Mouse (Mus musculus) midbrain, embryonic 16.5 days (tissue): ENCODE data around the gene Aldh9a1. TPM values are rescaled to one million over a fixed set of nuclear protein-coding genes. Genes with fewer than 3 reads are reported as not detected.

Source experiments
- ATAC-seq: fragments of 200-750 bp; cut with Nextera tagmentation; 2 replicates; pipeline ENCODE4 v1.8.0; 2017; ENCODE audit warnings: moderate TSS enrichment
- H3K27ac ChIP-seq: fragments of 300-500 bp; sonication (generic); 2 replicates; pipeline ENCODE4 v1.5.1; 2014; ENCODE audit warnings: mild to moderate bottlenecking, low read length, mixed read lengths
- H3K27me3 ChIP-seq: fragments of 300-500 bp; sonication (generic); 2 replicates; pipeline ENCODE4 v1.6.1; 2014; ENCODE audit warnings: low read depth, low read length, mixed read lengths; ENCODE audit not compliant: control insufficient read depth, insufficient read depth
- H3K36me3 ChIP-seq: fragments of 300-500 bp; sonication (generic); 2 replicates; pipeline ENCODE4 v1.6.1; 2014; ENCODE audit warnings: mild to moderate bottlenecking, low read length, moderate library complexity, mixed read lengths; ENCODE audit not compliant: control insufficient read depth, insufficient read depth
- H3K4me1 ChIP-seq: fragments of 300-500 bp; sonication (generic); 2 replicates; pipeline ENCODE4 v1.6.1; 2014; ENCODE audit warnings: mild to moderate bottlenecking, low read length, mixed read lengths; ENCODE audit not compliant: control insufficient read depth, insufficient read depth
- H3K4me2 ChIP-seq: fragments of 300-500 bp; sonication (generic); 2 replicates; pipeline ENCODE4 v1.6.1; 2014; ENCODE audit warnings: mild to moderate bottlenecking, low read length, mixed read lengths
- H3K4me3 ChIP-seq: fragments of 300-500 bp; sonication (generic); 2 replicates; pipeline ENCODE4 v1.5.1; 2014; ENCODE audit warnings: low read depth, mild to moderate bottlenecking, low read length, moderate library complexity, mixed read lengths
- H3K9ac ChIP-seq: fragments of 300-500 bp; sonication (generic); 2 replicates; pipeline ENCODE4 v1.6.1; 2014; ENCODE audit warnings: low read depth, low read length, mixed read lengths
- H3K9me3 ChIP-seq: fragments of 300-500 bp; sonication (generic); replicated peaks from 2 replicates; pipeline ENCODE4 v1.6.1; 2014; ENCODE audit warnings: mild to moderate bottlenecking, low read length, mixed read lengths; ENCODE audit not compliant: control insufficient read depth, poor library complexity, severe bottlenecking
- WGBS: fragments of 180-500 bp; shearing (Covaris S2); extraction: QIAGEN DNeasy Blood & Tissue Kit; methylation state at CpG from one replicate; pipeline ENCODE4 v1.1.7; 2014; 5-methylcytosine and 5-hydroxymethylcytosine counted together
- polyA plus RNA-seq: library from polyadenylated mRNA; unstranded; fragments of >200 nt; fragmentation: Nextera tagmentation; extraction: Ambion mirVana; gene quantifications from 2 replicates; pipeline ENCODE4 v1.2.1, GENCODE M21; 2015

Aldh9a1 gene
- 35.9 and 38.3 TPM in 2 replicates for polyA plus RNA-seq

DNA sequence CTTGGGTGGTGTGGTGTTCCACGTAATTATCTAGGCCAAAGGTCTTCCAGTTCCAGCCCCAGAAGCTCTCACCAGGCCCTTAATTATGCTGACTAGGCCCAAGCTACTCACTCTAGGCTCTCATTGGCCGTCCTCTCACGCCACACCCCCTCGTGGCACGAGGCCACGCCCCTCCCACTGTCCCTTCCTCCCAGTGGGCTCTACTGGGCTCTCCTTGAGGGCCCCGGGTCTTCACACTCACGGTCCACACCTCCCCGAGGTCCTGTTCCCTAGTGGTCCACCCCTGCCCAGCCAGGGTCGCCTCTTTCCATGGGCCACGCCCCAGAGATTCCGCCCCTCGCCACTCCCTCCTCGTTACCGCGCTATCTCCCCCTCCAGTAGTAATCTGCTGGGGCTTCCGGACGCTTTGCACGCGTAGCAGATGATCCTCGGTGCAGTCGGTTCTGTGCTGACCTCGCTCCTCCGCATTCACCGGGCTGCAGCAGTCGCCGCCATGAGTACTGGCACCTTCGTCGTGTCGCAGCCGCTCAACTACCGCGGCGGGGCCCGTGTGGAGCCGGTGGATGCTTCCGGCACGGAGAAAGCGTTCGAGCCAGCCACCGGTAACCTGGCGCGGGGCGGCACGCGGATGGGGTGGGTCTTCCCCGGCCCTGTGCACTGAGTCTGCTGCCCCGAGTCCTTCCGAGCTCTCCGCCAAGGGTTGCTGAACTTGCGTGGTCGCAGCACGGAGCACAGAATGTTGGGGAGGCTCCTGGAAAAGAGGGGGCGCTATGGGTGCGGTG is at the start of gene Aldh9a1:
TSS of gene Aldh9a1 (plus strand) at position 177 of the 782 bp plus-strand sequence.
- peak; percentile 98 for ATAC-seq
- Histone ChIP-seq H3K36me3 (peaks cover 4% of the 10 kb centered on the region; the same call in 1 of the 2 replicates), H3K4me2 (peak within 1 kb of the TSS; percentile 80), H3K9ac (peak within 1 kb of the TSS; percentile 90), H3K9me3 (no peaks in the 10 kb centered on the region), H3K4me3 (peak within 1 kb of the TSS; percentile 58), H3K27ac (peak within 1 kb of the TSS; percentile 88), H3K4me1 (peaks cover 5% of the 10 kb centered on the region; the same call in 1 of the 2 replicates), H3K27me3 (no peaks in the 10 kb centered on the region)
- WGBS = under 1% methylated on average over 55 of the region's 55 CpGs

DNA sequence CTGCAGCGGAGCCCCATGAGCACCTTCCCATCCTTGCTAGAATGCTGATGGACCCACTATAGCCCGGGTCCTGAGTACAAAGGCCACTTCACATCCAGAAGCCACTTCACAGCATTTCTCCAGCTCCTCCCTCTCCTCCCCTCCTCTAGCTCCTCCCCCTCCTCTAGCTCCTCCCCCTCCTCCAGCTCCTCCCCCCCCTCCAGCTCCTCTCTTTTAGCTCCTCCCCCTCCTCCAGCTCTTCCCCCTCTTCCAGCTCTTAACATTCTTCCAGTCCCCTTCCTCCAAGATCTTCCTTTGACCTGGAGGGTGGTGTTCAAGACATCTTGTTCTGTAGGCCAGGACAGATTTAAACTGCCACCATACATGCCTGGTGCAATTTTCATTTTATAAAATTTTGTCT is 49.7 kb upstream of the Aldh9a1 start:
- Histone ChIP-seq H3K27me3 (no peaks in the 10 kb centered on the region), H3K4me3 (no peak overlapping the region), H3K4me1 (no peaks in the 10 kb centered on the region), H3K4me2 (no peak overlapping the region), H3K9me3 (no peaks in the 10 kb centered on the region), H3K27ac (no peak overlapping the region), H3K36me3 (no peaks in the 10 kb centered on the region), H3K9ac (no peak overlapping the region)
- ATAC-seq = no peak
- 77% methylated on average over 2 of the region's 2 CpGs for WGBS

- no peak for ATAC-seq
Observed at GRCm38 (mm10) chr1:167305501-167306137, 44.2 kb upstream of the Aldh9a1 start.

GRCm38 (mm10) chr1:167306451-167307240 is 43.1 kb upstream of the Aldh9a1 start:
- H3K27ac ChIP-seq = no peak overlapping the region
- 75% methylated on average over 5 of the region's 5 CpGs for WGBS

More at GRCm38 (mm10) chr1:167305501-167306137, 44.2 kb upstream of the Aldh9a1 start:
- H3K9me3 ChIP-seq = no peaks in the 10 kb centered on the region
- no peak overlapping the region for H3K9ac ChIP-seq
- peaks cover 6% of the 10 kb centered on the region for H3K4me1 ChIP-seq
- H3K27me3 ChIP-seq = no peaks in the 10 kb centered on the region
- no peak overlapping the region for H3K4me2 ChIP-seq
- 67% methylated on average over 7 of the region's 7 CpGs for WGBS
- no peaks in the 10 kb centered on the region for H3K36me3 ChIP-seq
- no peak overlapping the region for H3K27ac ChIP-seq
- no peak overlapping the region for H3K4me3 ChIP-seq

GRCm38 (mm10) chr1:167307674-167308073 is 42.1 kb upstream of the Aldh9a1 start:
- ATAC-seq = no peak
- WGBS = 70% methylated on average over 11 of the region's 11 CpGs
- Histone ChIP-seq H3K27ac (peak overlapping the region; percentile 94), H3K4me2 (peak overlapping the region; percentile 60), H3K4me3 (peak overlapping the region; percentile 68), H3K4me1 (peaks cover 6% of the 10 kb centered on the region), H3K27me3 (no peaks in the 10 kb centered on the region), H3K9me3 (no peaks in the 10 kb centered on the region), H3K9ac (no peak overlapping the region; the same call in 1 of the 2 replicates), H3K36me3 (no peaks in the 10 kb centered on the region)

More at GRCm38 (mm10) chr1:167306451-167307240, 43.1 kb upstream of the Aldh9a1 start:
- Histone ChIP-seq H3K9me3 (no peaks in the 10 kb centered on the region), H3K4me1 (peaks cover 6% of the 10 kb centered on the region), H3K9ac (no peak overlapping the region), H3K27me3 (no peaks in the 10 kb centered on the region), H3K36me3 (no peaks in the 10 kb centered on the region), H3K4me2 (no peak overlapping the region), H3K4me3 (no peak overlapping the region)
- ATAC-seq = no peak

- peaks cover 6% of the 10 kb centered on the region for H3K4me1 ChIP-seq
- ATAC-seq = peak; percentile 98
- H3K9me3 ChIP-seq = no peaks in the 10 kb centered on the region
- under 1% methylated on average over 77 of the region's 82 CpGs for whole genome bisulfite sequencing
- no peaks in the 10 kb centered on the region for H3K27me3 ChIP-seq
- H3K36me3 ChIP-seq = no peaks in the 10 kb centered on the region
- peak within 1 kb of the TSS; percentile 68 for H3K4me3 ChIP-seq
- peak within 1 kb of the TSS; percentile 85 for H3K4me2 ChIP-seq
- peak within 1 kb of the TSS; percentile 87 for H3K9ac ChIP-seq
- H3K27ac ChIP-seq = peak within 1 kb of the TSS; percentile 94
Observed at GRCm38 (mm10) chr1:167308261-167309054, 41.3 kb upstream of the Aldh9a1 start, which contains the start of gene Tmco1. Gene Tmco1, plus strand, starts transcription at chr1:167308378.

GRCm38 (mm10) chr1:167312367-167312766 is 37.4 kb upstream of the Aldh9a1 start:
- H3K4me2 ChIP-seq = no peak overlapping the region

GRCm38 (mm10) chr1:167313220-167313619 is 36.6 kb upstream of the Aldh9a1 start:
- Histone ChIP-seq H3K27ac (no peak overlapping the region), H3K4me3 (no peak overlapping the region), H3K4me1 (peaks cover 6% of the 10 kb centered on the region), H3K9me3 (no peaks in the 10 kb centered on the region), H3K36me3 (peaks cover 7% of the 10 kb centered on the region), H3K27me3 (no peaks in the 10 kb centered on the region), H3K9ac (no peak overlapping the region), H3K4me2 (no peak overlapping the region)
- 92% methylated on average over 4 of the region's 4 CpGs for WGBS
- ATAC-seq = no peak

More at GRCm38 (mm10) chr1:167312367-167312766, 37.4 kb upstream of the Aldh9a1 start:
- no peak overlapping the region for H3K27ac ChIP-seq
- H3K27me3 ChIP-seq = no peaks in the 10 kb centered on the region
- H3K9ac ChIP-seq = no peak overlapping the region
- no peak overlapping the region for H3K4me3 ChIP-seq
- peaks cover 6% of the 10 kb centered on the region for H3K4me1 ChIP-seq
- H3K36me3 ChIP-seq = peaks cover 5% of the 10 kb centered on the region
- no peaks in the 10 kb centered on the region for H3K9me3 ChIP-seq
- ATAC-seq = no peak
